Mouse (Mus musculus): ENCODE measurements around the gene Rsrc1.

Gene Rsrc1

DNA sequence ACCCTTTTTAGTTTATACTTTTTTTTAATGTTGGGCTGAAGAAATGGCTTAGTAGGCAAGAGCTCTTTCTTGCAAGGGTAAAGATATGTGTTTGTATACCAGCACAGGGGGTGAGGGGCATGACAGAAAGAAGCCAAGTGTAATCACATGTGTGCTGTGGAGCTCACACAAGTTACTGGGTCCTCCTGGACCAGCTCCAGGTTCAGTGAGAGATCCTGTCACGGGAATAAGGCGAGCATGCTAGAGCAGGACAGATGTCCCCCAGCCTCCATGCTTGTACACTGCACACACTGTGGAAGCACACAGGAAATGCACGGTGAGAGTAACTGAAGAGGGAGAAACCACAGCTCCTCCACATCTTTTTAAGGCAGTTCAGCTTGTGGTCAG, 371.6 kb downstream of the Rsrc1 start:
- no peak for DNase-seq (ENCODE audit: low read depth, low spot score)
- Histone ChIP-seq H3K36me3 (ENCODE audit: control insufficient read depth, insufficient read depth, low read length, poor library complexity, severe bottlenecking) (peaks cover 4% of the 10 kb centered on the region; the same call in 1 of the 2 replicates), H3K27me3 (ENCODE audit: control insufficient read depth, insufficient read depth, low read length, poor library complexity, severe bottlenecking) (no peaks in the 10 kb centered on the region)

DNA sequence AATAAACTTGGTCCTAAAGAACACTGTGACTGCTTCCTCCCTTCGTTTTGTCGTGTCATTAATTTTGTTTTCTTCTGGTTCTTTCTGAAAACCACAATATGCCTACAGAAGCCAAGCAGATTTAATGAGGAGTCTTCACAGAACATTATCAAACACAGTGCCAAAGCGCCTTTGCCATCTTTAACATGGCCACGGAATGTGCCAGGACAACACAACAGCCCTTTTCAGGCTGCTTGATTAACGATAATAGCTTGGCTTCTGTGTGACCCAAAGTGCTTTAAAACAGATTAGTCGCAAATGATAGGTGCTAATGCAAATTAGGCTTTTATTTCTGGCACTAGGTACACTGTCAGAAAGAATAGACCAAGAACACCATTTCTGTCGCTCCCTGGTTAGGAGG, 377.2 kb downstream of the Rsrc1 start:
- DNase-seq (ENCODE audit: low read depth, low spot score): no peak
- peaks cover 5% of the 10 kb centered on the region; the same call in 1 of the 2 replicates for H3K36me3 ChIP-seq (ENCODE audit: control insufficient read depth, insufficient read depth, low read length, poor library complexity, severe bottlenecking)

DNA sequence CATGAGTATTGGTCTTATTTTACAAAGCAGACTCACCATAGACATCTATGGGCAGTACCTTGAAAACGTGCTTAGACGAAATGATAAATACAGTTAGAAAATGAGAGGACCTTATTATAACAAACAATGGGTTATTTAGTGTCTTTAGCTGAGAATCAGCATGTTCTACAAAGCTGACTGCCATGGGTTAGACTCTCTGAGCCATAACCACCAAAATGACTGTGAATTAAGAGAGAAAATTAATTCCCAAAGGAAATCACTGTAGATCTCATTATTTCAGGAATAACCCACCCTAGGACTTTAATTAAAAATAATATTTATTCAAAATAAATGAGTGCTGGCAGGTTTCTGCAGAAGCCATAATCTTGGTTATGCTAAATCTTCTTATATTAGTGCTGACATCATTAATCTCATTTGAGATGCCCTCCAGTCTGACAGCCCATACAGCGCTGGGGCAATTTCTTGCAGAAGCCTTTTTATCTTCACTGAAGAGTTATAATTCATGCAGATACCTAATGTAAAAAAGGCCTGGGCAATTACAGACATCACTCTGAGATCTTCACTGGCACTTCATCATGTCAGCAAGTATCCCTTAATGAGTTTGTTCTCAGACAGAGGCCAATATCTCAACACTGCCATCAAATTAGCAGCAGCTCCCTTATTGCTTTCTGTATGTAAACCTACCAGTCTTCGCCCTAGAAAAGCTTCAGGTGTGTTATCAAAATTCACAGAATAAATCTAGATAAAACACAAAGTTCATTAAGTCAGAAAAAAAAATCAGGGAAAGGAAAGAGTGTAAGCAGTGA, 385.1 kb downstream of the Rsrc1 start:
- DNase-seq (ENCODE audit: low read depth, low spot score): no peak
- Histone ChIP-seq H3K36me3 (ENCODE audit: control insufficient read depth, insufficient read depth, low read length, poor library complexity, severe bottlenecking) (peaks cover 2% of the 10 kb centered on the region; the same call in 1 of the 2 replicates), H3K27me3 (ENCODE audit: control insufficient read depth, insufficient read depth, low read length, poor library complexity, severe bottlenecking) (no peaks in the 10 kb centered on the region)

More for the DNA sequence above, 377.2 kb downstream of the Rsrc1 start:
- H3K27me3 ChIP-seq (ENCODE audit: control insufficient read depth, insufficient read depth, low read length, poor library complexity, severe bottlenecking): no peaks in the 10 kb centered on the region

DNA sequence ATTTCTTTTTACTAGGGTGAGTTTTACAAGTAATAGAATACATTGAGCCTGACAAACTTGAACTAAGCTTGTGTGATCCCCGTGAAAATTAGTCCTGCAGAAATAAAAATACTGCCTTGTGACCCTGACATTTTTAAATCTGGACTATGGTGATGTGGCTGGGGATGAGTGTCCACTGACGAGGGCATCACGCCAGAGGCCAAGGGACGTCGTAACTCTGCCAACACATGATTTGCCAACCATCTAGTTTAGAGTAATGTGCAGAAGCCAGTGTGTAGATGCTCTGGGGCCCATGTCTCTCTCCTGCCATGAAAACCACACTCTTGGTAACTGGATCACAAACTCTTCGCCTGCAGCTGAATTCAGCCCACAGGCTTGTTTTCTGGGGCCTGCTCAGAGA, 386.3 kb downstream of the Rsrc1 start:
- Histone ChIP-seq H3K27me3 (ENCODE audit: control insufficient read depth, insufficient read depth, low read length, poor library complexity, severe bottlenecking) (no peaks in the 10 kb centered on the region), H3K36me3 (ENCODE audit: control insufficient read depth, insufficient read depth, low read length, poor library complexity, severe bottlenecking) (no peaks in the 10 kb centered on the region)
- no peak for DNase-seq (ENCODE audit: low read depth, low spot score)

DNA sequence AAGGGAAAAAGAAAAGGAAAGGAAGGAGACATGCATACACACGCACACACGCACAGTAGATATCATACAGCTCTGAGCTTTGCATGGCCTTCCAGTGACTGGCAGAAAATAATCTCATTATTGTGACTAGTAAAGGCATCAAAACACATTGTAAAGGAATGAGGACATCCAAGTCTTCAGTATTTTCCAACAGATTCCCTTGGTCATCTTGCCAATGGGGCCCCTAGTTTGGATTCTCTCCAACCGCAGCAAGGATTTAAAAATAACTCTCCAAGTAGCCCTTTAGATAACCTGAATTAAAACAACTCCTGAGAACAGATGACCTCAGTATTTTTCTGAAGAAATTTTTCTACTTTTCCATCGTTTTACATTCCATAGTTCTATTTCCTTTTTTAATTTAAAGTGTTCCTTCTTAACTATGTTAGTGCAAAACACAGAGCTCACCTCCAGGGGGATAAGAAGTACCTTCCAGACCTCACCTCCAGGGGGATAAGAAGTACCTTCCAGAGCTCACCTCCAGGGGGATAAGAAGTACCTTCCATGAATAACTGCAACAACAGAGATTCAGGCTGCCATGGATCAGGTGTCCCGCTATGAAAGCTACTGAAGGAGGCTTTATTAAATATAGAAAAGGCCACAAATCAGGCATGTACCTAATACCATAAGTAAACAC, 388.4 kb downstream of the Rsrc1 start:
- DNase-seq (ENCODE audit: low read depth, low spot score): no peak
- H3K27me3 ChIP-seq (ENCODE audit: control insufficient read depth, insufficient read depth, low read length, poor library complexity, severe bottlenecking): no peaks in the 10 kb centered on the region
- H3K36me3 ChIP-seq (ENCODE audit: control insufficient read depth, insufficient read depth, low read length, poor library complexity, severe bottlenecking): no peaks in the 10 kb centered on the region

DNA sequence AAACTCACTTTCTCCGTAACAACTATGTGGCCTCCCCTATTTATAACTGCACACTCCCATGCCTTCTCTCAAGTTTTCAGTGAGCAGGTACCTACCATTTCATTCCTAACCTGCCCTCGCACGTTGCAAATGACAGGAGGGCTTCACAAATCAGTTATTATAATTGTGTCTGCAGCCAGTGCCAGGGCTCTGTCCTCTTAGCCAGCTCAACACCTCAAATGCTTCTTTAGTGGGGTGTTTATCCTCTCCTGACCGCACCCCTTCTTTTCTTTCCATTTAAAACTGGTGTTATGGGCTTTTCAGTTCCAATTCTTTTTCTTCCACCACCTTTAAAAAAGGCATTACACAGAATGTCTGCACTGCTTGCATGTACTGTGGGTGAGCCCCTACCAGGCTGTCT, 391.0 kb downstream of the Rsrc1 start:
- no peaks in the 10 kb centered on the region for H3K36me3 ChIP-seq (ENCODE audit: control insufficient read depth, insufficient read depth, low read length, poor library complexity, severe bottlenecking)
- DNase-seq (ENCODE audit: low read depth, low spot score): no peak

DNA sequence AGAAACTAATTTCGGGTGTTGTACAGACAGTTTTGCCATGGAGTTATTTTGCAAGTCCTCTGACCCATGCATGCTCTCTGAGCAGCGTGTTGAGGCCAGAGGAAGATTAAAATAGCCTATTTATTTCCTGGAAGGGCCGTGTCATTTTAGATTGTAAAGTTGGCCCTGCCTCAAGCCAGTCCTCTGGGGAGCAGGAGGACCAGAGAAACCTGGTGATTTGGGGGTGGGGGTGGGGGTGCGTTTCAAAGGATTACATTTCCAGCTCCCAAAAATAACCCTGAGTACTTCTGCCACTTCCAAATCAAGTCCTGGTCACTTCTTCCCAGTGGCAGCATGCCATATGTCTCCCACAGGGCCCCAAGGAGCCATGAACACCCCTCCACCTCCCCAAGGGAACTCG, 391.6 kb downstream of the Rsrc1 start:
- DNase-seq (ENCODE audit: low read depth, low spot score): no peak
- Histone ChIP-seq H3K27me3 (ENCODE audit: control insufficient read depth, insufficient read depth, low read length, poor library complexity, severe bottlenecking) (no peaks in the 10 kb centered on the region), H3K36me3 (ENCODE audit: control insufficient read depth, insufficient read depth, low read length, poor library complexity, severe bottlenecking) (no peaks in the 10 kb centered on the region)

More for the DNA sequence above, 391.0 kb downstream of the Rsrc1 start:
- H3K27me3 ChIP-seq (ENCODE audit: control insufficient read depth, insufficient read depth, low read length, poor library complexity, severe bottlenecking): no peaks in the 10 kb centered on the region

DNA sequence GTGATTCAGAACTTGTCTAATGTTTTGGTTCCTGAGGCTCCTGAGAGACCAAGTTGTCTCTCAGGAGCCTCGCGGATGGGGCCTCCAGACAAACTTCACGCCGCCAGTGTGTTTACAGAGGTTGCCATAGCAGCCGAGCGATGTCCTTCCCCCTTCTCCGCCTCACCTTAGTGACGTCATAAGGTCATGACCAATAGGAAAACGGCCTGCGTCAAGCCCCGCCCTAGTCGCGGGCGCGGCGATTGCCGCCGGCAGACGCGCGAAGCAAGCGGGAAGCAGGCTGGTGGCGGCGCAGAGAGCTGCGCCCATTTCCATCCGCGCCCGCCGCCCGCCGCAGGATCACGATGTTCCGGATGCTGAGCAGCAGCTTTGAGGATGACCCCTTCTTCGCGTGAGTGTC, 392.7 kb downstream of the Rsrc1 start, which contains the start of gene Mlf1:
Mlf1 (plus strand) TSS at position 226 of the 400 bp plus-strand sequence.
- peak; percentile 73 for DNase-seq (ENCODE audit: low read depth, low spot score)
- no peaks in the 10 kb centered on the region for H3K36me3 ChIP-seq (ENCODE audit: control insufficient read depth, insufficient read depth, low read length, poor library complexity, severe bottlenecking)
- no peaks in the 10 kb centered on the region for H3K27me3 ChIP-seq (ENCODE audit: control insufficient read depth, insufficient read depth, low read length, poor library complexity, severe bottlenecking)

DNA sequence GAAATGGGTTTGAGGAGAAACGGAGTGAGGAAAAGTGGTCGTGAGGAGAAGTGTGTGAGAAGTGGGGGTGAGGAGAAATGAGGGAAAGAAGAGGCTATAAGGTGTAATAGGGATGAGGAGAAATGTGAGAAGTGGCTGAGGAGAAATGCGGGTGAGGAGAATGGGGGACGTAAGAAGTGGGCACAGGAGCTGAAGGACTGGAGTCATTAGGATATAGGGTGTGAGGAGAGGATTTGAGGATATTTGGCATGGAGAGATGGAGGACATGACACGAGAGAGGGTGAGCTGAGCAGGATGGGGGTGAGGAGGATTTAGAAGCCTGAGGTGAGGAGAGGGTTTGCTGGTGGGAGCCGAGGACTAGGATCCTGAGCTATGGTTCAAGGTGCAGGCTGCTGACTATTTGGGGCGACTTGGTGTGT, 393.2 kb downstream of the Rsrc1 start:
- Histone ChIP-seq H3K27me3 (ENCODE audit: control insufficient read depth, insufficient read depth, low read length, poor library complexity, severe bottlenecking) (no peaks in the 10 kb centered on the region), H3K36me3 (ENCODE audit: control insufficient read depth, insufficient read depth, low read length, poor library complexity, severe bottlenecking) (no peaks in the 10 kb centered on the region)
- no peak for DNase-seq (ENCODE audit: low read depth, low spot score)

DNA sequence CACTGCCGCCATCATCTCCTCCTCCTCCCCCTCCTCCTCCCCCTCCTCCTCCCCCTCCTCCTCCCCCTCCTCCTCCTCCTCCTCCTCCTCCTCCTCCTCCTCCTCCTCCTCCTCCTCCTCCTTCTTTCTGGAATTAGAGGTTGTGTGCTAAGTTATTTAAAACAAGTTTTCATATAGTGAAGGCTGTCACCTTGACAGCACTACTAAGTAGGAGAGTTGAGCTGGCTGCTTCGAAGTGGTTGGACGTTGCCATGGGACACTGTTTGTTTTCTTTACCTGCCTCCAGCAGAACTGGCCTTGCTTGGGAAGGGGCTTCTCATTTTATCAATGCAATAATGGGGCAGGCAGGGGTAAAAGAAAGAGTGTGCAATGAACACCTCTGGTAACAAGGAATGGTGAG, 393.9 kb downstream of the Rsrc1 start, which contains the start of gene Gm17402:
Gm17402 (minus strand) TSS at position 101 of the 400 bp plus-strand sequence.
- DNase-seq (ENCODE audit: low read depth, low spot score): no peak
- H3K36me3 ChIP-seq (ENCODE audit: control insufficient read depth, insufficient read depth, low read length, poor library complexity, severe bottlenecking): no peaks in the 10 kb centered on the region
- H3K27me3 ChIP-seq (ENCODE audit: control insufficient read depth, insufficient read depth, low read length, poor library complexity, severe bottlenecking): no peaks in the 10 kb centered on the region

DNA sequence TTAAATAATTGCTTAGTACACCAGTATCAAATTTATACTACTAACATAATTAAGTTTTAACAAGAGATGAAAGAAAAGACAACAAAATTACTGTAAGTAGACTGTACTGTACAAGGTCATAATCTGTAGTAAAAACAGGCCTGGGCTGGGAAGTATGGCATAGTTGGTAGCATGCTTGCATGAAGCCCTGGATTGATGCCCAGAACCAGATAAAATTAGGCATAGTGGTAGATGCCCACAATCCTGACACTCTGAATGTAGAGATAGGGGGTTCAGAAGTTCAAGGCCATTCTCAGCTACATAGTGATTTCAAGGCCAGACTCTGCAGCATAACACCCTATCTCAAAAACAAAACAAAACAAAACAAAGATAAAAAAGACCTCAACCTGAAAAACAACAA, 397.0 kb downstream of the Rsrc1 start:
- no peak for DNase-seq (ENCODE audit: low read depth, low spot score)
- Histone ChIP-seq H3K36me3 (ENCODE audit: control insufficient read depth, insufficient read depth, low read length, poor library complexity, severe bottlenecking) (no peaks in the 10 kb centered on the region), H3K27me3 (ENCODE audit: control insufficient read depth, insufficient read depth, low read length, poor library complexity, severe bottlenecking) (no peaks in the 10 kb centered on the region)

All from splenic B cell, adult 2 months (primary cell).